Mouse (Mus musculus) lung, embryonic 14.5 days (tissue): ENCODE results near the gene Wwtr1. TPM values are rescaled to one million over a fixed set of nuclear protein-coding genes. Genes with fewer than 3 reads are reported as not detected.

ENCODE experiments used
- ATAC-seq: fragments of 200-750 bp; cut with Nextera tagmentation; 2 replicates; pipeline ENCODE4 v1.8.0; 2017; ENCODE audit warnings: mild to moderate bottlenecking, moderate TSS enrichment, moderate library complexity; ENCODE audit not compliant: insufficient read depth
- DNase-seq: peaks from one replicate; pipeline ENCODE4 v3.0.0-alpha.2; 2015
- H3K27ac ChIP-seq: fragments of 300-500 bp; sonication (generic); 2 replicates; pipeline ENCODE4 v1.5.1; 2014; ENCODE audit warnings: low read depth, mild to moderate bottlenecking, moderate library complexity
- H3K27me3 ChIP-seq: fragments of 300-500 bp; sonication (generic); 2 replicates; pipeline ENCODE4 v1.6.1; 2014; ENCODE audit warnings: low read length, control low read depth; ENCODE audit not compliant: insufficient read depth
- H3K36me3 ChIP-seq: fragments of 300-500 bp; sonication (generic); 2 replicates; pipeline ENCODE4 v1.6.1; 2014; ENCODE audit warnings: control low read depth; ENCODE audit not compliant: insufficient read depth
- H3K4me1 ChIP-seq: fragments of 300-500 bp; sonication (generic); 2 replicates; pipeline ENCODE4 v1.6.1; 2014; ENCODE audit warnings: antibody characterized with exemption, control low read depth; ENCODE audit not compliant: insufficient read depth
- H3K4me2 ChIP-seq: fragments of 300-500 bp; sonication (generic); 2 replicates; pipeline ENCODE4 v1.6.1; 2014; ENCODE audit warnings: mild to moderate bottlenecking
- H3K4me3 ChIP-seq: fragments of 300-500 bp; sonication (generic); 2 replicates; pipeline ENCODE4 v1.5.1; 2014; ENCODE audit warnings: low read depth, low read length
- H3K9ac ChIP-seq: fragments of 300-500 bp; sonication (generic); 2 replicates; pipeline ENCODE4 v1.6.1; 2014
- H3K9me3 ChIP-seq: fragments of 300-500 bp; sonication (generic); 2 replicates; pipeline ENCODE4 v1.6.1; 2016; ENCODE audit warnings: low read depth, low read length, control low read depth
- CTCF ChIP-seq: IDR thresholded peaks from 2 replicates; pipeline ENCODE4 v1.5.1; 2016; ENCODE audit warnings: antibody characterized with exemption, low read depth
- WGBS: fragments of 180-500 bp; shearing (Covaris S2); extraction: QIAGEN DNeasy Blood & Tissue Kit; methylation state at CpG from one replicate; pipeline ENCODE4 v1.1.7; 2014; 5-methylcytosine and 5-hydroxymethylcytosine counted together
- polyA plus RNA-seq: library from polyadenylated mRNA; unstranded; fragments of >200 nt; fragmentation: Nextera tagmentation; extraction: Ambion mirVana; gene quantifications from 2 replicates; pipeline ENCODE4 v1.2.1, GENCODE M21; 2014

Gene Wwtr1
- polyA plus RNA-seq, 1 experiment from 2014 or later = 23.4 TPM

- peak overlapping the region; percentile 44; the same call in 1 of the 2 replicates for H3K27ac ChIP-seq
- no peaks in the 10 kb centered on the region for H3K4me1 ChIP-seq
- 81% methylated on average over 9 of the region's 9 CpGs for WGBS
- H3K9me3 ChIP-seq = no peaks in the 10 kb centered on the region
- TF ChIP-seq CTCF = no peak
- no peaks in the 10 kb centered on the region for H3K27me3 ChIP-seq
- ATAC-seq = no peak
- no peaks in the 10 kb centered on the region for H3K36me3 ChIP-seq
- no peak overlapping the region for H3K4me2 ChIP-seq
- H3K9ac ChIP-seq = no peak overlapping the region
- no peak overlapping the region for H3K4me3 ChIP-seq
- no peak for DNase-seq
These were observed 41.8 kb downstream of the Wwtr1 start for GRCm38 (mm10) chr3:57533876-57534275.

GRCm38 (mm10) chr3:57532991-57533725, 42.6 kb downstream of the Wwtr1 start:
- Histone ChIP-seq H3K9ac (no peak overlapping the region), H3K36me3 (no peaks in the 10 kb centered on the region), H3K9me3 (no peaks in the 10 kb centered on the region), H3K4me2 (no peak overlapping the region), H3K4me1 (no peaks in the 10 kb centered on the region), H3K4me3 (no peak overlapping the region), H3K27ac (peak overlapping the region; percentile 44; the same call in 1 of the 2 replicates), H3K27me3 (no peaks in the 10 kb centered on the region)
- DNase-seq (no peak), ATAC-seq (no peak; the same call in 1 of the 2 replicates)
- TF ChIP-seq CTCF = no peak
- 75% methylated on average over 9 of the region's 9 CpGs for WGBS

- no peaks in the 10 kb centered on the region for H3K36me3 ChIP-seq
- 64% methylated on average over 1 of the region's 1 CpGs for WGBS
- no peaks in the 10 kb centered on the region for H3K9me3 ChIP-seq
- ATAC-seq (no peak), DNase-seq (no peak)
- H3K4me1 ChIP-seq = no peaks in the 10 kb centered on the region
- H3K4me3 ChIP-seq = no peak overlapping the region
- no peaks in the 10 kb centered on the region for H3K27me3 ChIP-seq
- H3K27ac ChIP-seq = no peak overlapping the region; the same call in 1 of the 2 replicates
- no peak overlapping the region for H3K4me2 ChIP-seq
- no peak overlapping the region for H3K9ac ChIP-seq
- no peak for TF ChIP-seq CTCF
These were observed 44.9 kb downstream of the Wwtr1 start for GRCm38 (mm10) chr3:57530836-57531235.

GRCm38 (mm10) chr3:57530221-57530620, 45.5 kb downstream of the Wwtr1 start:
- Histone ChIP-seq H3K27me3 (no peaks in the 10 kb centered on the region), H3K36me3 (no peaks in the 10 kb centered on the region), H3K27ac (no peak overlapping the region), H3K4me3 (no peak overlapping the region), H3K4me1 (no peaks in the 10 kb centered on the region), H3K9ac (no peak overlapping the region), H3K4me2 (no peak overlapping the region), H3K9me3 (no peaks in the 10 kb centered on the region)
- DNase-seq = no peak
- WGBS = 89% methylated on average over 4 of the region's 4 CpGs
- ATAC-seq = no peak
- no peak for TF ChIP-seq CTCF

- no peak overlapping the region for H3K27ac ChIP-seq
- no peak overlapping the region for H3K9ac ChIP-seq
- H3K27me3 ChIP-seq = no peaks in the 10 kb centered on the region
- H3K4me2 ChIP-seq = no peak overlapping the region
- no peak overlapping the region for H3K4me3 ChIP-seq
- no peaks in the 10 kb centered on the region for H3K9me3 ChIP-seq
- no peaks in the 10 kb centered on the region for H3K36me3 ChIP-seq
- no peaks in the 10 kb centered on the region for H3K4me1 ChIP-seq
- ATAC-seq (no peak), DNase-seq (no peak)
- no peak for TF ChIP-seq CTCF
These were observed 48.6 kb downstream of the Wwtr1 start for GRCm38 (mm10) chr3:57527154-57527553.

GRCm38 (mm10) chr3:57523093-57523492, 52.6 kb downstream of the Wwtr1 start:
- no peak overlapping the region for H3K4me3 ChIP-seq
- WGBS = 94% methylated on average over 5 of the region's 5 CpGs
- H3K36me3 ChIP-seq = no peaks in the 10 kb centered on the region
- no peak overlapping the region for H3K9ac ChIP-seq
- ATAC-seq (no peak), DNase-seq (no peak)
- H3K4me2 ChIP-seq = no peak overlapping the region
- H3K27me3 ChIP-seq = no peaks in the 10 kb centered on the region
- H3K9me3 ChIP-seq = no peaks in the 10 kb centered on the region
- H3K27ac ChIP-seq = no peak overlapping the region
- no peaks in the 10 kb centered on the region for H3K4me1 ChIP-seq
- TF ChIP-seq CTCF = no peak

GRCm38 (mm10) chr3:57521876-57522275, 53.8 kb downstream of the Wwtr1 start:
- Histone ChIP-seq H3K4me2 (no peak overlapping the region), H3K27ac (no peak overlapping the region), H3K27me3 (no peaks in the 10 kb centered on the region), H3K9me3 (no peaks in the 10 kb centered on the region), H3K9ac (no peak overlapping the region), H3K4me1 (no peaks in the 10 kb centered on the region), H3K36me3 (no peaks in the 10 kb centered on the region), H3K4me3 (no peak overlapping the region)
- TF ChIP-seq CTCF = no peak
- WGBS = 91% methylated on average over 4 of the region's 4 CpGs
- DNase-seq (no peak), ATAC-seq (no peak)
